Mouse (Mus musculus) gastrocnemius, adult 2 months (tissue): ENCODE results near the gene Ugp2. TPM values are rescaled to one million over a fixed set of nuclear protein-coding genes. Genes with fewer than 3 reads are reported as not detected.
A peak's percentile ranks its signal among the peaks of the same experiment; 100 is the strongest.
"Not testable (repeated sequence)": the region's sequence is repeated elsewhere in the genome, so short reads cannot be mapped to it uniquely, and the experiment has no call there.

Experiments
- DNase-seq: peaks from one replicate; pipeline ENCODE4 v3.0.0; 2022
- H3K27ac ChIP-seq: fragments of 200-600 bp; 2 replicates; pipeline ENCODE4 v1.8.1; 2022; ENCODE audit warnings: mild to moderate bottlenecking
- H3K4me3 ChIP-seq: fragments of 200-600 bp; 2 replicates; pipeline ENCODE4 v1.8.1; 2022; ENCODE audit warnings: mild to moderate bottlenecking, moderate library complexity
- CTCF ChIP-seq: fragments of 200-600 bp; IDR thresholded peaks from 2 replicates; pipeline ENCODE4 v1.8.1; 2022; ENCODE audit warnings: antibody characterized with exemption, mild to moderate bottlenecking, moderate library complexity
- intact Hi-C: fragments of 180-260 bp; cut with DNase I; formaldehyde crosslinking; loops from one replicate; pipeline ENCODE4 v1.15.1; 2025
- microRNA-seq: library from miRNA; unstranded; fragments of <30 nt; microRNA quantifications from one replicate; pipeline ENCODE4 v1.2.0, GENCODE M21; 2021
- total RNA-seq, 2 experiments: library from RNA; stranded (reverse); gene quantifications; 2 replicates each; pipeline ENCODE4 v1.2.3; 2021

Ugp2 gene
- total RNA-seq, 2 experiments from 2014 or later, result 474 to 554 TPM

GRCm38 (mm10) chr11:21326770-21327169 is 44.2 kb downstream of the Ugp2 start:
- TF ChIP-seq CTCF, result peak; percentile 34; the same call in 1 of the 2 replicates
- no peak overlapping the region for H3K4me3 ChIP-seq
- DNase-seq, result no peak
- intact Hi-C loops, result no loop called here
- H3K27ac ChIP-seq, result no peak overlapping the region

- TF ChIP-seq CTCF, result no peak
- intact Hi-C loops, result no loop called here
- H3K4me3 ChIP-seq, result no peak overlapping the region
- no peak for DNase-seq
- H3K27ac ChIP-seq, result no peak overlapping the region
These were observed 45.2 kb downstream of the Ugp2 start for GRCm38 (mm10) chr11:21325781-21326180.

- no peak for DNase-seq
- H3K4me3 ChIP-seq, result no peak overlapping the region
- no peak overlapping the region for H3K27ac ChIP-seq
- intact Hi-C loops, result no loop called here
- no peak; the same call in 1 of the 2 replicates for TF ChIP-seq CTCF
These were observed 48.7 kb downstream of the Ugp2 start for GRCm38 (mm10) chr11:21322349-21322748.

- intact Hi-C loops, result no loop called here
- no peak for TF ChIP-seq CTCF
- Histone ChIP-seq H3K27ac (no peak overlapping the region), H3K4me3 (no peak overlapping the region)
- no peak for DNase-seq
These were observed 49.4 kb downstream of the Ugp2 start for GRCm38 (mm10) chr11:21321577-21321976.

GRCm38 (mm10) chr11:21313922-21314657 is 56.9 kb downstream of the Ugp2 start:
- intact Hi-C loops, result loop anchor here (5.0 kb wide), 1 partner anchor 118 kb away; no protein-coding TSS in a partner anchor
- peak overlapping the region; percentile 90 for H3K27ac ChIP-seq

GRCm38 (mm10) chr11:21309516-21309915 is 61.5 kb downstream of the Ugp2 start:
- Histone ChIP-seq H3K4me3 (no peak overlapping the region), H3K27ac (no peak overlapping the region)
- no peak for DNase-seq
- no peak for TF ChIP-seq CTCF
- intact Hi-C loops, result loop anchor here (2.0 kb wide), 1 partner anchor 143 kb away; no protein-coding TSS in a partner anchor

More at GRCm38 (mm10) chr11:21313922-21314657, 56.9 kb downstream of the Ugp2 start:
- TF ChIP-seq CTCF, result no peak
- no peak overlapping the region for H3K4me3 ChIP-seq
- DNase-seq, result peak; percentile 74

GRCm38 (mm10) chr11:21308119-21308518 is 62.9 kb downstream of the Ugp2 start:
- TF ChIP-seq CTCF, result peak; percentile 68
- Histone ChIP-seq H3K27ac (no peak overlapping the region), H3K4me3 (no peak overlapping the region)
- intact Hi-C loops, result loop anchor here (2.0 kb wide), 1 partner anchor 145 kb away; no protein-coding TSS in a partner anchor
- DNase-seq, result peak; percentile 48

- Histone ChIP-seq H3K4me3 (no peak overlapping the region), H3K27ac (no peak overlapping the region)
- intact Hi-C loops, result no loop called here
- TF ChIP-seq CTCF, result no peak
- DNase-seq, result no peak
These were observed 63.8 kb downstream of the Ugp2 start for GRCm38 (mm10) chr11:21307078-21307668.

GRCm38 (mm10) chr11:21303619-21304018 is 67.4 kb downstream of the Ugp2 start:
- intact Hi-C loops, result no loop called here
- no peak for DNase-seq
- Histone ChIP-seq H3K27ac (peak overlapping the region; percentile 41; the same call in 1 of the 2 replicates), H3K4me3 (no peak overlapping the region)
- no peak for TF ChIP-seq CTCF

GRCm38 (mm10) chr11:21295486-21295885 is 75.5 kb downstream of the Ugp2 start:
- TF ChIP-seq CTCF, result no peak
- no peak for DNase-seq
- Histone ChIP-seq H3K4me3 (no peak overlapping the region), H3K27ac (no peak overlapping the region)
- intact Hi-C loops, result no loop called here

GRCm38 (mm10) chr11:21288153-21288552 is 82.8 kb downstream of the Ugp2 start:
- DNase-seq, H3K27ac ChIP-seq, intact Hi-C loops, H3K4me3 ChIP-seq: not testable (repeated sequence)
- TF ChIP-seq CTCF, result peak; percentile 22; the same call in 1 of the 2 replicates

- no peak for DNase-seq
- intact Hi-C loops, result no loop called here
- H3K27ac ChIP-seq, result no peak overlapping the region
- no peak overlapping the region for H3K4me3 ChIP-seq
- TF ChIP-seq CTCF, result no peak
These were observed 84.6 kb downstream of the Ugp2 start for GRCm38 (mm10) chr11:21286391-21286790.

GRCm38 (mm10) chr11:21276151-21276550 is 94.8 kb downstream of the Ugp2 start:
- TF ChIP-seq CTCF, result no peak
- intact Hi-C loops, result no loop called here
- DNase-seq, result no peak
- no peak overlapping the region for H3K27ac ChIP-seq
- no peak overlapping the region for H3K4me3 ChIP-seq

Small RNAs within 50 kb of the gene (microRNA-seq; reads per million reads assigned to microRNA genes)
- not detected for gene Mir1933

Other genes with a start within 250 kb of the Ugp2 start
- 10 to 100 TPM; 19.6 to 22.3 TPM for gene Vps54, start 131.9 kb downstream of the Ugp2 start, total RNA-seq
- gene Wdpcp, start 201.0 kb upstream of the Ugp2 start, total RNA-seq, result 1 to 10 TPM; 1.1 to 2.5 TPM
- 1,000 to 10,000 TPM in 1 of 2 experiments, 100 to 1,000 TPM in 1; 495 to 1,053 TPM for gene Mdh1, start 201.2 kb upstream of the Ugp2 start, total RNA-seq